In genomic region chr10:88349800-88350199, GRCm38 (mm10) we compare ENCODE assay signal across 19 mouse cellular contexts. TPM values are rescaled to one million over a fixed set of nuclear protein-coding genes. Genes with fewer than 3 reads are reported as not detected.
DNase-seq lines count a peak whose midpoint lies in the region; ATAC-seq and TF ChIP-seq lines count a peak whose summit lies in the region.
"Had no signal": no experiment of that assay in that cellular context is flagged by ENCODE, and none has a peak within 500 bp of the region (broad histone marks: within the 10 kb centered on the region; RNA-seq: fewer than 3 reads in every experiment).

No protein-coding gene starts in this region.

- H3K4me3 ChIP-seq in midbrain, embryonic 14.5 days (replicated peaks; ENCODE audit: low read depth, low read length) = no peak overlapping the region
- no peak overlapping the region for H3K4me3 ChIP-seq in midbrain, embryonic 13.5 days (replicated peaks)
- no peak overlapping the region for H3K4me3 ChIP-seq in lung, postnatal 0 days (ENCODE audit: low read depth, low read length)
- H3K4me3 ChIP-seq: embryonic facial prominence, embryonic 12.5 days; heart, embryonic 15.5 days; hindbrain, embryonic 12.5 days; kidney, embryonic 15.5 days; layer of hippocampus, adult 2 months had no signal

- no peak for TF ChIP-seq CTCF in lung, postnatal 0 days (IDR thresholded peaks at IDR 0.05)

- 5% methylated on average over 8 of the region's 8 CpGs for WGBS in midbrain, embryonic 14.5 days
- 6% methylated on average over 8 of the region's 8 CpGs for WGBS in midbrain, embryonic 13.5 days
- 43% methylated on average over 8 of the region's 8 CpGs for WGBS in lung, postnatal 0 days

- no peaks in the 10 kb centered on the region for H3K36me3 ChIP-seq in midbrain, embryonic 14.5 days (ENCODE audit: control insufficient read depth, insufficient read depth, low read length)
- no peaks in the 10 kb centered on the region for H3K36me3 ChIP-seq in midbrain, embryonic 13.5 days
- no peaks in the 10 kb centered on the region for H3K36me3 ChIP-seq in lung, postnatal 0 days (ENCODE audit: insufficient read depth, low read length)
- H3K36me3 ChIP-seq: embryonic facial prominence, embryonic 12.5 days; heart, embryonic 15.5 days; hindbrain, embryonic 12.5 days; kidney, embryonic 15.5 days had no signal

- intact Hi-C loops in left cerebral cortex, postnatal 36 days (cut with DNase I) = no loop called here

- no peak for ATAC-seq in midbrain, embryonic 14.5 days (ENCODE audit: low FRiP score, low TSS enrichment)
- no peak for ATAC-seq in midbrain, embryonic 13.5 days
- ATAC-seq in lung, postnatal 0 days = peak; percentile 84

- H3K4me1 ChIP-seq in midbrain, embryonic 14.5 days (ENCODE audit: control insufficient read depth, insufficient read depth, low read length) = no peaks in the 10 kb centered on the region
- no peaks in the 10 kb centered on the region for H3K4me1 ChIP-seq in midbrain, embryonic 13.5 days (replicated peaks)
- peaks cover 11% of the 10 kb centered on the region; the same call in 1 of the 2 replicates for H3K4me1 ChIP-seq in lung, postnatal 0 days (ENCODE audit: insufficient read depth, low read depth, low read length)
- H3K4me1 ChIP-seq: embryonic facial prominence, embryonic 12.5 days; hindbrain, embryonic 12.5 days; kidney, embryonic 15.5 days had no signal

- H3K27ac ChIP-seq in midbrain, embryonic 14.5 days (replicated peaks; ENCODE audit: low read depth, low read length) = no peak overlapping the region
- no peak overlapping the region for H3K27ac ChIP-seq in midbrain, embryonic 13.5 days
- peak overlapping the region; percentile 79 for H3K27ac ChIP-seq in lung, postnatal 0 days (ENCODE audit: low read length)
- H3K27ac ChIP-seq: embryonic facial prominence, embryonic 12.5 days; heart, embryonic 15.5 days; hindbrain, embryonic 12.5 days; kidney, embryonic 15.5 days; layer of hippocampus, adult 2 months had no signal

- H3K9me3 ChIP-seq in midbrain, embryonic 14.5 days (ENCODE audit: control insufficient read depth, low read length) = no peaks in the 10 kb centered on the region
- no peaks in the 10 kb centered on the region for H3K9me3 ChIP-seq in midbrain, embryonic 13.5 days
- no peaks in the 10 kb centered on the region for H3K9me3 ChIP-seq in lung, postnatal 0 days (ENCODE audit: low read length)
- H3K9me3 ChIP-seq: embryonic facial prominence, embryonic 12.5 days; heart, embryonic 15.5 days; hindbrain, embryonic 12.5 days; kidney, embryonic 15.5 days had no signal

- no peaks in the 10 kb centered on the region for H3K27me3 ChIP-seq in midbrain, embryonic 14.5 days (ENCODE audit: control insufficient read depth, insufficient read depth, low read length)
- H3K27me3 ChIP-seq in midbrain, embryonic 13.5 days = peaks cover 3% of the 10 kb centered on the region; the same call in 1 of the 2 replicates
- H3K27me3 ChIP-seq in lung, postnatal 0 days (replicated peaks; ENCODE audit: insufficient read depth, low read length) = no peaks in the 10 kb centered on the region
- H3K27me3 ChIP-seq: CH12.LX; embryonic facial prominence, embryonic 12.5 days; heart, embryonic 15.5 days; hindbrain, embryonic 12.5 days; kidney, embryonic 15.5 days had no signal

- no peak overlapping the region for H3K4me2 ChIP-seq in midbrain, embryonic 14.5 days (ENCODE audit: low read length)
- H3K4me2 ChIP-seq in midbrain, embryonic 13.5 days (replicated peaks) = no peak overlapping the region
- H3K4me2 ChIP-seq in lung, postnatal 0 days (replicated peaks; ENCODE audit: low read depth, low read length) = no peak overlapping the region; the same call in 1 of the 2 replicates
- H3K4me2 ChIP-seq: embryonic facial prominence, embryonic 12.5 days; heart, embryonic 15.5 days; hindbrain, embryonic 12.5 days; kidney, embryonic 15.5 days had no signal

- no peak overlapping the region for H3K9ac ChIP-seq in midbrain, embryonic 14.5 days (replicated peaks; ENCODE audit: low read length)
- no peak overlapping the region for H3K9ac ChIP-seq in midbrain, embryonic 13.5 days (replicated peaks)
- no peak overlapping the region for H3K9ac ChIP-seq in lung, postnatal 0 days (replicated peaks; ENCODE audit: low read depth)
- H3K9ac ChIP-seq: embryonic facial prominence, embryonic 12.5 days; heart, embryonic 15.5 days; hindbrain, embryonic 12.5 days; kidney, embryonic 15.5 days had no signal

- TF ChIP-seq EP300 in lung, postnatal 0 days (IDR thresholded peaks at IDR 0.05) = peak; percentile 98

- DNase-seq in embryo, embryonic 11 days = peak; percentile 25
- DNase-seq in embryo, embryonic 9.5 days (ENCODE audit: extremely low spot score) = no peak
- DNase-seq in midbrain, embryonic 14.5 days = peak; percentile 21
- DNase-seq in lung, postnatal 0 days (ENCODE audit: low spot score) = peak; percentile 93
- DNase-seq in left cerebral cortex, postnatal 36 days (ENCODE audit: low spot score in 2 of 2) = no peak
- DNase-seq in spleen, postnatal 10 days (ENCODE audit: low spot score in 2 of 2) = no peak
- no peak for DNase-seq in right cerebral cortex, postnatal 25 days
- DNase-seq: adrenal gland, adult 2 months; cerebellum, adult 9-10 months; heart, adult 11 months; right cerebral cortex, adult 18-20 months; thymus, postnatal 36 days had no signal

RNA-seq across cellular contexts. Expression of gene Dram1, which starts 29.1 kb away (rescaled TPM):
- polyA plus RNA-seq in midbrain, embryonic 14.5 days (2014; fragmentation: Nextera tagmentation; extraction: Ambion mirVana) = 0.18 and 0.50 TPM in 2 replicates
- 0.31 and 0.36 TPM in 2 replicates for polyA plus RNA-seq in midbrain, embryonic 13.5 days (2015; fragmentation: Nextera tagmentation; extraction: Ambion mirVana)
- 232 and 257 TPM in 2 replicates for polyA plus RNA-seq in lung, postnatal 0 days (2015; fragmentation: Nextera tagmentation; extraction: Ambion mirVana)
- 1 to 10 TPM; 1.0 to 1.1 TPM for total RNA-seq in left cerebral cortex, postnatal 36 days (2021)

RNA-seq across cellular contexts. Expression of gene Gnptab, which starts 29.1 kb away (rescaled TPM):
- polyA plus RNA-seq in midbrain, embryonic 14.5 days (2014; fragmentation: Nextera tagmentation; extraction: Ambion mirVana) = 18.1 and 20.0 TPM in 2 replicates
- polyA plus RNA-seq in midbrain, embryonic 13.5 days (2015; fragmentation: Nextera tagmentation; extraction: Ambion mirVana) = 12.9 and 13.4 TPM in 2 replicates
- 9.9 and 10.2 TPM in 2 replicates for polyA plus RNA-seq in lung, postnatal 0 days (2015; fragmentation: Nextera tagmentation; extraction: Ambion mirVana)
- 10 to 100 TPM; 71.4 to 76.5 TPM for total RNA-seq in left cerebral cortex, postnatal 36 days (2021)

Comparison
In these comparisons a context has a peak if more than half of its experiments do, and no peak if none do; other contexts are left out.
1. DNase-seq: peak in embryo, embryonic 11 days (single experiment), midbrain, embryonic 14.5 days (single experiment) and lung, postnatal 0 days (single experiment); none in embryo, embryonic 9.5 days (single experiment), left cerebral cortex, postnatal 36 days (0 of 2), spleen, postnatal 10 days (0 of 2) and right cerebral cortex, postnatal 25 days (single experiment).
2. RNA of gene Dram1, which starts 29.1 kb away (polyA plus RNA-seq): 232 to 257 TPM in lung, postnatal 0 days; 0.18 to 0.50 TPM in midbrain, embryonic 14.5 days and 0.31 to 0.36 TPM in midbrain, embryonic 13.5 days; every median in the first group is over 100 times any median in the second.